Mouse (Mus musculus): ENCODE measurements around the gene Cnrip1.

- TF ChIP-seq CTCF (IDR thresholded peaks at IDR 0.05; ENCODE audit: borderline replicate concordance, control insufficient read depth, extremely low read depth, insufficient read depth, low read length, poor library complexity) (no peak), POLR2A (IDR thresholded peaks at IDR 0.05; ENCODE audit: control insufficient read depth, extremely low read depth, insufficient read depth, low read length, poor library complexity) (no peak)
Observed at GRCm38 (mm10) chr11:17083866-17084265, 32.5 kb downstream of the Cnrip1 start.

Data from thymus, adult 2 months (tissue).